Mouse (Mus musculus) limb, embryonic 14.5 days (tissue): Measurements from ENCODE around the gene Lhx6. TPM values are rescaled to one million over a fixed set of nuclear protein-coding genes. Genes with fewer than 3 reads are reported as not detected.

ENCODE experiments used
- ATAC-seq: fragments of 200-750 bp; cut with Nextera tagmentation; 2 replicates; pipeline ENCODE4 v1.8.0; 2017; ENCODE audit warnings: low read depth, moderate number of reproducible peaks, moderate TSS enrichment; ENCODE audit not compliant: low FRiP score
- DNase-seq: peaks from one replicate; pipeline ENCODE4 v3.0.0-alpha.2; 2015; ENCODE audit warnings: low spot score
- H3K27ac ChIP-seq: fragments of 300-500 bp; sonication (generic); replicated peaks from 2 replicates; pipeline ENCODE4 v1.5.1; 2014; ENCODE audit warnings: low read depth, mild to moderate bottlenecking, low read length, moderate library complexity, mixed read lengths
- H3K27me3 ChIP-seq: fragments of 300-500 bp; sonication (generic); 2 replicates; pipeline ENCODE4 v1.6.1; 2014; ENCODE audit warnings: low read length, mixed read lengths; ENCODE audit not compliant: control insufficient read depth, insufficient read depth
- H3K36me3 ChIP-seq: fragments of 300-500 bp; sonication (generic); 2 replicates; pipeline ENCODE4 v1.6.1; 2014; ENCODE audit warnings: mild to moderate bottlenecking, low read length, moderate library complexity, mixed read lengths; ENCODE audit not compliant: control insufficient read depth, insufficient read depth
- H3K4me1 ChIP-seq: fragments of 300-500 bp; sonication (generic); 2 replicates; pipeline ENCODE4 v1.6.1; 2014; ENCODE audit warnings: antibody characterized with exemption, low read length, mixed read lengths; ENCODE audit not compliant: control insufficient read depth, insufficient read depth
- H3K4me2 ChIP-seq: fragments of 300-500 bp; sonication (generic); replicated peaks from 2 replicates; pipeline ENCODE4 v1.6.1; 2014; ENCODE audit warnings: low read depth, mild to moderate bottlenecking, low read length, moderate library complexity; ENCODE audit not compliant: severe bottlenecking
- H3K4me3 ChIP-seq: fragments of 300-500 bp; sonication (generic); replicated peaks from 2 replicates; pipeline ENCODE4 v1.5.1; 2014; ENCODE audit warnings: low read length
- H3K9ac ChIP-seq: fragments of 300-500 bp; sonication (generic); 2 replicates; pipeline ENCODE4 v1.6.1; 2014; ENCODE audit warnings: mild to moderate bottlenecking, low read depth, low read length, moderate library complexity; ENCODE audit not compliant: severe bottlenecking
- H3K9me3 ChIP-seq: fragments of 300-500 bp; sonication (generic); 2 replicates; pipeline ENCODE4 v1.6.1; 2016; ENCODE audit warnings: low read length; ENCODE audit not compliant: control insufficient read depth
- POLR2A ChIP-seq: fragments of 200-500 bp; IDR thresholded peaks from 2 replicates; pipeline ENCODE4 v1.8.0; 2012; ENCODE audit warnings: inconsistent platforms, mild to moderate bottlenecking, moderate library complexity, borderline replicate concordance; ENCODE audit not compliant: insufficient read depth, insufficient read length; ENCODE audit errors: extremely low read depth
- WGBS: fragments of 180-500 bp; shearing (Covaris S2); extraction: QIAGEN DNeasy Blood & Tissue Kit; methylation state at CpG from one replicate; pipeline ENCODE4 v1.1.7; 2014; 5-methylcytosine and 5-hydroxymethylcytosine counted together
- polyA plus RNA-seq, 2 experiments: library from polyadenylated mRNA; depleted of rRNA in 1 of 2; stranded (reverse) in 1 of 2; unstranded in 1 of 2; fragments of >200 nt; fragmentation: Nextera tagmentation in 1 of 2; extraction: Ambion mirVana in 1 of 2; gene quantifications; 2 replicates each; pipeline versions ENCODE4 v1.2.1 to v1.2.3; 2012 to 2014

Gene Lhx6
- polyA plus RNA-seq, 2 experiments = 1.3 to 2.0 TPM

DNA sequence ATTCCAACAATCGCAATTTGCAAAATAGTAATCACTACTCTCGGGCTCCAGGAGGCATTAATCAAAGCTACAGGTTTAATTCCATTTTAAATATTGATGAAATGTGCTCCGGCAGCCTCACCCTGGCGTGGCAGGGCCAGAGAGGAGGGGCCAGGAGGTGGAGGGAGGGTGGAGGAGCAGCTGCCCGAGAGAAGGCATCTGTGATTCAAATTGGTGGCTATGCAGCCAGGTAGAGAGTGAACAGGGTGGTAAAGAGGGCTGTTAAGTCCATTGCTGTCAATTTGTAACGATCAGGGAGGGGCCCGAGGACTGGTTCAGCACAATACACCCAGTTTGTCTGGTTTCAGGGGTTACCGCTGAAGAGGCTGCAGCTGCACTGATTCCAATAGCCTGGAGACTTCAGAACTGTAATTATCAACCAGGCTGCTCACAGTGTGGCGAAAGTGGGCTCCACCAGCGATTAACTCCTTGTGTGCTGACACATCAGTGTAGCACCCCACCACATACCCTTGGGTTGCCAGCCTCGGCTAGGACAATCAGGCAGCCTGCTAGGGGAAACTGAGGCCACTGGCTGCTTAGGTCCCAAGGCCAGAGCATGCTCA is 27.9 kb downstream of the Lhx6 start:
- H3K9me3 ChIP-seq = no peaks in the 10 kb centered on the region
- H3K4me3 ChIP-seq = no peak overlapping the region
- ATAC-seq (no peak), DNase-seq (no peak)
- peaks cover 10% of the 10 kb centered on the region; the same call in 1 of the 2 replicates for H3K4me1 ChIP-seq
- no peaks in the 10 kb centered on the region for H3K36me3 ChIP-seq
- peak overlapping the region; percentile 7; the same call in 1 of the 2 replicates for H3K4me2 ChIP-seq
- 9% methylated on average over 11 of the region's 11 CpGs for WGBS
- no peak overlapping the region for H3K27ac ChIP-seq
- no peaks in the 10 kb centered on the region for H3K27me3 ChIP-seq
- TF ChIP-seq POLR2A = no peak
- H3K9ac ChIP-seq = 0 out of 2 replicates have a peak overlapping the region, but pooled peaks have one; percentile 16

DNA sequence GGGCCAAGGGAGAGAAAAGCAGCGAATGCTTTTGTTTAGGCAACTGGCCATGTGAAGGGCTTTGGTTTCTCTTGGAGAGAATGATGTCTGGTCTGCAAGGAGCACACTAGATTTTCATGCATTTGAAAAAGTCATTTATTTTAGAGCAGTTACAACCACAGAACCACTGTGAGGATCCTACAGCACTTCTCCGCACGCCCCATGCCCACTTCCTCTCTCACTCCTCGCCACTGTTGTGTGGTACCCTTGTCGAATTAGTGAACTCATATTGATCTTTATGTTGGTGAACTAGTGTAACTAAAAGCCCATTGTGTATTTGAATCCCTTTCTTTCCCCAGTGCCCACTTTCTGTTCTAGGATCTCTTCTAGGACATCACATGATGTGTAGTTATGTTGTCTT is 30.0 kb downstream of the Lhx6 start:
- no peaks in the 10 kb centered on the region for H3K36me3 ChIP-seq
- TF ChIP-seq POLR2A = no peak
- 91% methylated on average over 5 of the region's 5 CpGs for WGBS
- no peak for ATAC-seq
- no peak overlapping the region for H3K27ac ChIP-seq
- no peak overlapping the region for H3K9ac ChIP-seq
- H3K4me1 ChIP-seq = peaks cover 10% of the 10 kb centered on the region; the same call in 1 of the 2 replicates
- no peak overlapping the region for H3K4me3 ChIP-seq
- DNase-seq = no peak
- no peaks in the 10 kb centered on the region for H3K9me3 ChIP-seq
- H3K27me3 ChIP-seq = no peaks in the 10 kb centered on the region
- no peak overlapping the region for H3K4me2 ChIP-seq

GRCm38 (mm10) chr2:36073781-36074180 is 31.4 kb downstream of the Lhx6 start:
- Histone ChIP-seq H3K27ac (no peak overlapping the region), H3K36me3 (no peaks in the 10 kb centered on the region), H3K4me1 (peaks cover 10% of the 10 kb centered on the region; the same call in 1 of the 2 replicates), H3K9me3 (no peaks in the 10 kb centered on the region), H3K27me3 (no peaks in the 10 kb centered on the region), H3K4me2 (no peak overlapping the region), H3K9ac (no peak overlapping the region), H3K4me3 (no peak overlapping the region)
- DNase-seq = no peak
- WGBS = 58% methylated on average over 3 of the region's 3 CpGs
- TF ChIP-seq POLR2A = no peak
- ATAC-seq = no peak

DNA sequence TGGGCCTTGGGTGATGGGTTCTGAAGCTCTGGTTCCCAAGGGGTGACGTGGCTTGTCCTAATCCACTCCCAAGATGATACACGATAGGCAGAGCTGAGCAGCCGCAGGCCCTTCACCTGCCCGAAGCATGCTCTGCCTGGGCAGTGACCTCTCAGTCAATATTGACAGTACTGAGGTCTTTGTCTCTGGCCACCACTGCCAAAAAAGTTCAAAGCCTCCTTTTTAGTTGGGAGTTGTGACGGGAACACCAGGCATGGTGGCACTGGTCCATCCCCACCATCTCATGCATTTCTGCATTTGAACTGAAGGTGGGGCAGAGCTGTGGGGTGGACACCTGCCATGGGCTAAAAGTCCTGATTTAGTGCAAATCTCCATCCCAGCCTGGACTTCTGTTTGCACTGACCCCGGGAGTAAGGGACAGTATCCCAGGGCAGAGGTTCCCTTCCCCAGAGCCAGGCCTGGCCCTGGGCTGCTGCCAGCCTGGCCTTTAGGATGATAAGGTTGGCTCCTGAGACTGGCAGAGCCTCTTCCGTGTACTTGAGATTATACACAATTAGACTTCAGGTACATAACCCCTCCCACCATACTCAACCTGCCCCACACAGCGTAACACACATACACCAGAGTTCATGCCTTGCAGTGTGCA is 33.4 kb downstream of the Lhx6 start:
- Histone ChIP-seq H3K4me3 (no peak overlapping the region), H3K4me1 (no peaks in the 10 kb centered on the region), H3K27me3 (no peaks in the 10 kb centered on the region), H3K9me3 (no peaks in the 10 kb centered on the region), H3K4me2 (no peak overlapping the region), H3K27ac (no peak overlapping the region), H3K9ac (no peak overlapping the region), H3K36me3 (no peaks in the 10 kb centered on the region)
- TF ChIP-seq POLR2A = no peak
- ATAC-seq = no peak
- WGBS = 81% methylated on average over 8 of the region's 8 CpGs
- DNase-seq = no peak

- WGBS = 50% methylated on average over 9 of the region's 9 CpGs
- Histone ChIP-seq H3K36me3 (no peaks in the 10 kb centered on the region), H3K4me2 (no peak overlapping the region), H3K27me3 (no peaks in the 10 kb centered on the region), H3K4me3 (no peak overlapping the region), H3K9me3 (no peaks in the 10 kb centered on the region), H3K27ac (no peak overlapping the region), H3K4me1 (no peaks in the 10 kb centered on the region), H3K9ac (no peak overlapping the region)
- no peak for TF ChIP-seq POLR2A
- ATAC-seq = no peak
- DNase-seq = no peak
These were observed 38.1 kb downstream of the Lhx6 start for GRCm38 (mm10) chr2:36067132-36067531.
